Mouse (Mus musculus): Measurements from ENCODE around the gene Ptgfrn. TPM values are rescaled to one million over a fixed set of nuclear protein-coding genes. Genes with fewer than 3 reads are reported as not detected.

The Ptgfrn gene
- total and polyA plus RNA-seq, 3 experiments: not detected

- no peak overlapping the region for H3K4me3 ChIP-seq (ENCODE audit: control insufficient read depth in 1 of 2, insufficient read depth in 1 of 2, low read depth in 2 of 2, low read length in 2 of 2)
- H3K27me3 ChIP-seq (ENCODE audit: control insufficient read depth in 1 of 2, insufficient read depth in 2 of 2, low read length in 2 of 2): no peaks in the 10 kb centered on the region
- H3K9ac ChIP-seq (ENCODE audit: control insufficient read depth, low read depth, low read length, poor library complexity, severe bottlenecking): no peak overlapping the region
- TF ChIP-seq BHLHE40 (IDR thresholded peaks at IDR 0.05; ENCODE audit: borderline replicate concordance, low read depth, low read length) (no peak), ZC3H11A (IDR thresholded peaks at IDR 0.05; ENCODE audit: low read depth, low read length) (no peak), ZNF384 (IDR thresholded peaks at IDR 0.05; ENCODE audit: low read depth, low read length) (no peak), MAFK (IDR thresholded peaks at IDR 0.05; ENCODE audit: borderline replicate concordance, low read depth, low read length) (no peak), NELFE (IDR thresholded peaks at IDR 0.05; ENCODE audit: low read depth, low read length) (no peak), MYC (IDR thresholded peaks at IDR 0.05; ENCODE audit: low read depth, low read length) (no peak), CHD2 (IDR thresholded peaks at IDR 0.05; ENCODE audit: low read length) (no peak), GATA1 (IDR thresholded peaks at IDR 0.05; ENCODE audit: low read depth, low read length) (no peak), UBTF (IDR thresholded peaks at IDR 0.05; ENCODE audit: borderline replicate concordance, insufficient read depth, low read depth, low read length) (no peak), HCFC1 (IDR thresholded peaks at IDR 0.05; ENCODE audit: low read depth, low read length) (no peak)
- H3K9me3 ChIP-seq (replicated peaks; ENCODE audit: insufficient read depth, low read length): no peaks in the 10 kb centered on the region
- no peaks in the 10 kb centered on the region for H3K79me2 ChIP-seq (ENCODE audit: control insufficient read depth, insufficient read depth, low read length, poor library complexity)
- no peaks in the 10 kb centered on the region for H3K4me1 ChIP-seq (ENCODE audit: control insufficient read depth in 1 of 2, insufficient read depth in 2 of 2, low read length in 2 of 2)
- no peak overlapping the region for H3K27ac ChIP-seq (ENCODE audit: control insufficient read depth, low read depth, low read length)
- no peaks in the 10 kb centered on the region for H3K36me3 ChIP-seq (ENCODE audit: control insufficient read depth in 1 of 2, insufficient read depth in 2 of 2, low read length in 2 of 2)
- no peak for DNase-seq (ENCODE audit: low read depth, low spot score)
These were observed 2.4 kb upstream of the Ptgfrn start for GRCm38 (mm10) chr3:101112518-101112894.

GRCm38 (mm10) chr3:101111848-101112517, 1.9 kb upstream of the Ptgfrn start:
- Histone ChIP-seq H3K4me1 (ENCODE audit: control insufficient read depth in 1 of 2, insufficient read depth in 2 of 2, low read length in 2 of 2) (no peaks in the 10 kb centered on the region), H3K27me3 (ENCODE audit: control insufficient read depth in 1 of 2, insufficient read depth in 2 of 2, low read length in 2 of 2) (no peaks in the 10 kb centered on the region), H3K9me3 (replicated peaks; ENCODE audit: insufficient read depth, low read length) (no peaks in the 10 kb centered on the region), H3K27ac (ENCODE audit: control insufficient read depth, low read depth, low read length) (no peak overlapping the region), H3K79me2 (ENCODE audit: control insufficient read depth, insufficient read depth, low read length, poor library complexity) (no peaks in the 10 kb centered on the region), H3K4me3 (ENCODE audit: control insufficient read depth in 1 of 2, insufficient read depth in 1 of 2, low read depth in 2 of 2, low read length in 2 of 2) (no peak overlapping the region), H3K36me3 (ENCODE audit: control insufficient read depth in 1 of 2, insufficient read depth in 2 of 2, low read length in 2 of 2) (no peaks in the 10 kb centered on the region), H3K9ac (ENCODE audit: control insufficient read depth, low read depth, low read length, poor library complexity, severe bottlenecking) (no peak overlapping the region)
- no peak for DNase-seq (ENCODE audit: low read depth, low spot score)
- TF ChIP-seq ELF1 (IDR thresholded peaks at IDR 0.05; ENCODE audit: low read depth, low read length) (no peak), TAL1 (IDR thresholded peaks at IDR 0.05; ENCODE audit: low read length) (no peak), KAT2A (conservative IDR thresholded peaks at IDR 0.05; ENCODE audit: low read depth, low read length) (no peak), POLR2A (IDR thresholded peaks at IDR 0.05; ENCODE audit: control insufficient read depth in 1 of 2, insufficient read depth in 1 of 2, low read depth in 1 of 2, low read length in 2 of 2, poor library complexity in 1 of 2) (no peak), UBTF (IDR thresholded peaks at IDR 0.05; ENCODE audit: borderline replicate concordance, insufficient read depth, low read depth, low read length) (no peak), NELFE (IDR thresholded peaks at IDR 0.05; ENCODE audit: low read depth, low read length) (no peak), RCOR1 (IDR thresholded peaks at IDR 0.05; ENCODE audit: low read depth, low read length) (no peak), USF1 (IDR thresholded peaks at IDR 0.05; ENCODE audit: low read depth, low read length) (no peak), CHD2 (IDR thresholded peaks at IDR 0.05; ENCODE audit: low read length) (no peak), TCF12 (IDR thresholded peaks at IDR 0.05; ENCODE audit: low read depth, low read length) (no peak), HCFC1 (IDR thresholded peaks at IDR 0.05; ENCODE audit: low read depth, low read length) (no peak), MAFK (IDR thresholded peaks at IDR 0.05; ENCODE audit: borderline replicate concordance, low read depth, low read length) (no peak), GATA1 (IDR thresholded peaks at IDR 0.05; ENCODE audit: low read depth, low read length) (no peak), MYB (IDR thresholded peaks at IDR 0.05; ENCODE audit: low read depth, low read length) (no peak), USF2 (IDR thresholded peaks at IDR 0.05; ENCODE audit: borderline replicate concordance in 1 of 2, insufficient read depth in 1 of 2, low read depth in 1 of 2, low read length in 2 of 2) (no peak), CTCF (IDR thresholded peaks at IDR 0.05 in 2 of 3, conservative IDR thresholded peaks at IDR 0.05 in 1 of 3; ENCODE audit: control insufficient read depth in 1 of 3, insufficient read depth in 1 of 3, low read depth in 2 of 3, low read length in 3 of 3, poor library complexity in 1 of 3, severe bottlenecking in 1 of 3) (no peak), SIN3A (IDR thresholded peaks at IDR 0.05; ENCODE audit: low read length) (no peak), MYC (IDR thresholded peaks at IDR 0.05; ENCODE audit: low read depth, low read length) (no peak)
